In genomic region chr7:142441585-142441984, GRCm38 (mm10) we compare ENCODE assay signal across 9 mouse cellular contexts. TPM values are rescaled to one million over a fixed set of nuclear protein-coding genes. Genes with fewer than 3 reads are reported as not detected.
DNase-seq lines count a peak whose midpoint lies in the region; ATAC-seq and TF ChIP-seq lines count a peak whose summit lies in the region.
"Had no signal": no experiment of that assay in that cellular context is flagged by ENCODE, and none has a peak within 500 bp of the region (broad histone marks: within the 10 kb centered on the region; RNA-seq: fewer than 3 reads in every experiment).

Gene Tnni2 (plus strand): TSS chr7:142441808.

- H3K9ac ChIP-seq in kidney, embryonic 15.5 days, result 0 out of 2 replicates have a peak within 1 kb of the TSS, but pooled peaks have one; percentile 15
- H3K9ac ChIP-seq in embryonic facial prominence, embryonic 13.5 days, result peak within 1 kb of the TSS; percentile 51; the same call in 1 of the 2 replicates
- no peak within 1 kb of the TSS for H3K9ac ChIP-seq in liver, embryonic 15.5 days
- H3K9ac ChIP-seq in forebrain, embryonic 14.5 days (ENCODE audit: low read length), result no peak within 1 kb of the TSS

- no peak for DNase-seq in kidney, postnatal 36 days
- DNase-seq in right cerebral cortex, postnatal 14 days, result no peak
- no peak for DNase-seq in forebrain, embryonic 14.5 days (ENCODE audit: low spot score)
- DNase-seq: layer of hippocampus, postnatal 36 days had no signal

- no peaks in the 10 kb centered on the region for H3K27me3 ChIP-seq in kidney, embryonic 15.5 days
- H3K27me3 ChIP-seq in embryonic facial prominence, embryonic 13.5 days, result no peaks in the 10 kb centered on the region
- no peaks in the 10 kb centered on the region for H3K27me3 ChIP-seq in liver, embryonic 15.5 days
- H3K27me3 ChIP-seq in forebrain, embryonic 14.5 days (replicated peaks; ENCODE audit: control insufficient read depth, insufficient read depth, low read length), result no peaks in the 10 kb centered on the region

- H3K36me3 ChIP-seq in kidney, embryonic 15.5 days, result no peaks in the 10 kb centered on the region
- H3K36me3 ChIP-seq in embryonic facial prominence, embryonic 13.5 days, result no peaks in the 10 kb centered on the region
- no peaks in the 10 kb centered on the region for H3K36me3 ChIP-seq in liver, embryonic 15.5 days (replicated peaks)
- H3K36me3 ChIP-seq in forebrain, embryonic 14.5 days (ENCODE audit: control insufficient read depth, insufficient read depth, low read length), result no peaks in the 10 kb centered on the region

- no peak for TF ChIP-seq CTCF in bone marrow macrophage, adult 2 months (IDR thresholded peaks at IDR 0.05; ENCODE audit: low read depth, low read length)

- no peak for TF ChIP-seq POLR2A in bone marrow macrophage, adult 2 months (IDR thresholded peaks at IDR 0.05; ENCODE audit: borderline replicate concordance, low read depth, low read length)

- no peak within 1 kb of the TSS for H3K4me2 ChIP-seq in kidney, embryonic 15.5 days
- H3K4me2 ChIP-seq in embryonic facial prominence, embryonic 13.5 days, result no peak within 1 kb of the TSS; the same call in 1 of the 2 replicates
- no peak within 1 kb of the TSS for H3K4me2 ChIP-seq in liver, embryonic 15.5 days
- no peak within 1 kb of the TSS for H3K4me2 ChIP-seq in forebrain, embryonic 14.5 days (ENCODE audit: low read length)

- H3K9me3 ChIP-seq in kidney, embryonic 15.5 days (replicated peaks), result no peaks in the 10 kb centered on the region
- no peaks in the 10 kb centered on the region for H3K9me3 ChIP-seq in embryonic facial prominence, embryonic 13.5 days
- H3K9me3 ChIP-seq in liver, embryonic 15.5 days (replicated peaks), result no peaks in the 10 kb centered on the region
- no peaks in the 10 kb centered on the region for H3K9me3 ChIP-seq in forebrain, embryonic 14.5 days (replicated peaks; ENCODE audit: control insufficient read depth, low read length)

- ATAC-seq in kidney, embryonic 15.5 days (replicated peaks; ENCODE audit: low FRiP score), result no peak
- ATAC-seq in embryonic facial prominence, embryonic 13.5 days (ENCODE audit: insufficient number of reproducible peaks, insufficient read depth, low FRiP score, low TSS enrichment, low read depth), result no peak
- ATAC-seq in liver, embryonic 15.5 days (ENCODE audit: insufficient read depth), result no peak
- no peak for ATAC-seq in forebrain, embryonic 14.5 days

- peaks cover 27% of the 10 kb centered on the region for H3K4me1 ChIP-seq in kidney, embryonic 15.5 days
- H3K4me1 ChIP-seq in bone marrow macrophage, adult 2 months (ENCODE audit: control insufficient read depth, insufficient read depth, low read length), result peaks cover 44% of the 10 kb centered on the region
- peaks cover 40% of the 10 kb centered on the region for H3K4me1 ChIP-seq in embryonic facial prominence, embryonic 13.5 days
- 0 out of 2 replicates have a peak, but pooled peaks cover 7% of the 10 kb centered on the region for H3K4me1 ChIP-seq in liver, embryonic 15.5 days (replicated peaks)
- H3K4me1 ChIP-seq in forebrain, embryonic 14.5 days (ENCODE audit: control insufficient read depth, insufficient read depth, low read length), result no peaks in the 10 kb centered on the region

- H3K27ac ChIP-seq in kidney, embryonic 15.5 days, result peak within 1 kb of the TSS; percentile 55
- peak within 1 kb of the TSS; percentile 82 for H3K27ac ChIP-seq in bone marrow macrophage, adult 2 months (ENCODE audit: insufficient read depth, low read depth, low read length)
- H3K27ac ChIP-seq in embryonic facial prominence, embryonic 13.5 days, result peak within 1 kb of the TSS; percentile 90
- peak within 1 kb of the TSS; percentile 61 for H3K27ac ChIP-seq in liver, embryonic 15.5 days (replicated peaks)
- no peak within 1 kb of the TSS for H3K27ac ChIP-seq in forebrain, embryonic 14.5 days (ENCODE audit: low read depth, low read length)

- WGBS in kidney, embryonic 15.5 days, result 72% methylated on average over 9 of the region's 9 CpGs
- 76% methylated on average over 9 of the region's 9 CpGs for WGBS in embryonic facial prominence, embryonic 13.5 days
- WGBS in liver, embryonic 15.5 days (ENCODE audit: insufficient replicate concordance), result 63% methylated on average over 9 of the region's 9 CpGs
- 82% methylated on average over 9 of the region's 9 CpGs for WGBS in forebrain, embryonic 14.5 days

- no peak within 1 kb of the TSS for H3K4me3 ChIP-seq in kidney, embryonic 15.5 days (replicated peaks)
- H3K4me3 ChIP-seq in bone marrow macrophage, adult 2 months (ENCODE audit: insufficient read depth, low read length), result no peak within 1 kb of the TSS
- H3K4me3 ChIP-seq in embryonic facial prominence, embryonic 13.5 days, result no peak within 1 kb of the TSS
- H3K4me3 ChIP-seq in liver, embryonic 15.5 days (replicated peaks), result no peak within 1 kb of the TSS
- no peak within 1 kb of the TSS for H3K4me3 ChIP-seq in forebrain, embryonic 14.5 days (ENCODE audit: low read depth, low read length)

RNA-seq across cellular contexts. Expression of gene Tnni2, which starts in this region (rescaled TPM):
- polyA plus RNA-seq in kidney, embryonic 15.5 days (2015; fragmentation: Nextera tagmentation; extraction: Ambion mirVana), result 19.0 and 45.8 TPM in 2 replicates
- polyA plus RNA-seq in bone marrow macrophage, adult 2 months (2012; ENCODE audit: insufficient read depth, insufficient read length, missing spikeins), result 10.2 and 13.8 TPM in 2 replicates
- polyA plus RNA-seq in embryonic facial prominence, embryonic 13.5 days (2015; fragmentation: Nextera tagmentation; extraction: Ambion mirVana), result 7.7 and 8.4 TPM in 2 replicates
- 17.6 and 29.3 TPM in 2 replicates for polyA plus RNA-seq in liver, embryonic 15.5 days (2015; fragmentation: Nextera tagmentation; extraction: Ambion mirVana)
- 0.67 and 0.82 TPM in 2 replicates for polyA plus RNA-seq in forebrain, embryonic 14.5 days (2014; fragmentation: Nextera tagmentation; extraction: Ambion mirVana)
- polyA plus RNA-seq: testis, adult 2 months had no signal

Comparison
In these comparisons a context has a peak if more than half of its experiments do, and no peak if none do; other contexts are left out.
1. H3K9ac ChIP-seq: peak in kidney, embryonic 15.5 days (single experiment) and embryonic facial prominence, embryonic 13.5 days (single experiment); none in liver, embryonic 15.5 days (single experiment) and forebrain, embryonic 14.5 days (single experiment).